Comparison of ENCODE assay signal across 8 mouse cellular contexts in the genomic region with DNA sequence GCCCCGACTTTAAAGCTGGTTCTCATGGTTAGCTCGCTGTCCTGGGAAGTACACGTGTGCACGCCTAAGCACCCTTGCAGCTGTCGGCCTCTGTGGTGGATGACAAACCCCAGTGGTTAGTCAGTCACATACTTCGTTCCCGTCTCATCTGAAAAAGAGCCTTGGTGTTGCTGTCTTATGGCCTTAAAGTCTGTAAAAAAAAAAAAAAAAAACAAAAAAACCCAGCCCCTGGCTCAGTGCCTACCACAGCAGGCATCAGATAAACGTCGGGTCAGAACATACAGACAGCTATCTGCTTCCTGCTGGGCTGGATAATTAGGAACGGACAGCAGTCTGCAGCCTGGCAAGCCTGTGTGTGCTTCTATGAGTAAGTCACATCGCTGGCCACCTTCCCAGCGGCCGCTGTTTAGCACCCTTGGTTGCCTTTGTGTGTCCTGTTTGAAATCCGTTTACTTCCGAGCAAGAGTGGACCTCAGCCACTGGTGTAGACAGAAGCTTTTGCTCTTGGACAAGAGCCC. TPM values are rescaled to one million over a fixed set of nuclear protein-coding genes. Genes with fewer than 3 reads are reported as not detected.
DNase-seq lines count a peak whose midpoint lies in the region; ATAC-seq and TF ChIP-seq lines count a peak whose summit lies in the region.

No protein-coding gene starts in this region.

- H3K36me3 ChIP-seq in intestine, postnatal 0 days (ENCODE audit: control insufficient read depth, insufficient read depth) = peaks cover 40% of the 10 kb centered on the region
- peaks cover 16% of the 10 kb centered on the region for H3K36me3 ChIP-seq in intestine, embryonic 15.5 days
- peaks cover 42% of the 10 kb centered on the region for H3K36me3 ChIP-seq in C2C12 (ENCODE audit: control insufficient read depth, insufficient read depth)
- H3K36me3 ChIP-seq in heart, embryonic 13.5 days = peaks cover 49% of the 10 kb centered on the region

- TF ChIP-seq CTCF in intestine, postnatal 0 days (IDR thresholded peaks at IDR 0.05; ENCODE audit: low read depth) = no peak
- no peak for TF ChIP-seq CTCF in C2C12 (IDR thresholded peaks at IDR 0.05; ENCODE audit: control insufficient read depth, insufficient read depth, insufficient read length)

- no peaks in the 10 kb centered on the region for H3K27me3 ChIP-seq in intestine, postnatal 0 days (replicated peaks; ENCODE audit: control insufficient read depth, insufficient read depth, low read length)
- no peaks in the 10 kb centered on the region for H3K27me3 ChIP-seq in intestine, embryonic 15.5 days (replicated peaks)
- H3K27me3 ChIP-seq in C2C12 (ENCODE audit: control insufficient read depth, insufficient read depth, insufficient read length) = no peaks in the 10 kb centered on the region
- H3K27me3 ChIP-seq in heart, embryonic 13.5 days (replicated peaks) = no peaks in the 10 kb centered on the region

- 48% methylated on average over 15 of the region's 15 CpGs for WGBS in intestine, postnatal 0 days
- WGBS in intestine, embryonic 15.5 days = 59% methylated on average over 15 of the region's 15 CpGs
- 38% methylated on average over 15 of the region's 15 CpGs for WGBS in heart, embryonic 13.5 days

- no peak overlapping the region for H3K4me2 ChIP-seq in intestine, postnatal 0 days (replicated peaks; ENCODE audit: low read depth)
- H3K4me2 ChIP-seq in intestine, embryonic 15.5 days (replicated peaks) = no peak overlapping the region
- H3K4me2 ChIP-seq in heart, embryonic 13.5 days = no peak overlapping the region

- peaks cover 18% of the 10 kb centered on the region for H3K79me2 ChIP-seq in C2C12 (ENCODE audit: control insufficient read depth, insufficient read depth)

- no peak overlapping the region for H3K4me3 ChIP-seq in intestine, postnatal 0 days (ENCODE audit: low read depth, low read length)
- no peak overlapping the region for H3K4me3 ChIP-seq in intestine, embryonic 15.5 days (replicated peaks)
- H3K4me3 ChIP-seq in C2C12 (ENCODE audit: insufficient read depth, poor library complexity, severe bottlenecking) = no peak overlapping the region
- no peak overlapping the region for H3K4me3 ChIP-seq in heart, embryonic 13.5 days

- DNase-seq in cerebellum, adult 11-12 months = peak; percentile 55
- DNase-seq in frontal cortex, postnatal 14 days (ENCODE audit: low spot score in 2 of 2) = no peak

- peak; percentile 16; the same call in 1 of the 2 replicates for ATAC-seq in intestine, postnatal 0 days
- no peak for ATAC-seq in intestine, embryonic 15.5 days
- ATAC-seq in heart, embryonic 13.5 days (ENCODE audit: extremely low read depth, insufficient number of reproducible peaks, low FRiP score, low TSS enrichment) = no peak
- peak; percentile 56 for ATAC-seq in megakaryocyte progenitor cell, adult 5-6 weeks (replicated peaks; ENCODE audit: poor library complexity)
- ATAC-seq in monocyte, adult 5-6 weeks (replicated peaks; ENCODE audit: insufficient number of reproducible peaks, low FRiP score, low TSS enrichment, poor library complexity, severe bottlenecking) = no peak

- no peaks in the 10 kb centered on the region for H3K9me3 ChIP-seq in intestine, postnatal 0 days (ENCODE audit: control insufficient read depth)
- H3K9me3 ChIP-seq in intestine, embryonic 15.5 days = no peaks in the 10 kb centered on the region
- 0 out of 2 replicates have a peak, but pooled peaks cover 2% of the 10 kb centered on the region for H3K9me3 ChIP-seq in heart, embryonic 13.5 days

- H3K9ac ChIP-seq in intestine, postnatal 0 days (ENCODE audit: low read depth, low read length) = no peak overlapping the region
- no peak overlapping the region for H3K9ac ChIP-seq in intestine, embryonic 15.5 days
- 0 out of 2 replicates have a peak overlapping the region, but pooled peaks have one; percentile 33 for H3K9ac ChIP-seq in heart, embryonic 13.5 days

- no peak overlapping the region for H3ac ChIP-seq in C2C12 (ENCODE audit: control insufficient read depth, insufficient read length, low read depth)

- no peaks in the 10 kb centered on the region for H3K4me1 ChIP-seq in intestine, postnatal 0 days (replicated peaks; ENCODE audit: control insufficient read depth, insufficient read depth, low read length)
- peaks cover 10% of the 10 kb centered on the region for H3K4me1 ChIP-seq in intestine, embryonic 15.5 days (replicated peaks)
- H3K4me1 ChIP-seq in heart, embryonic 13.5 days = peaks cover 57% of the 10 kb centered on the region

- no peaks in the 10 kb centered on the region for H3K79me3 ChIP-seq in C2C12 (ENCODE audit: low read depth)

- H3K27ac ChIP-seq in intestine, postnatal 0 days (ENCODE audit: low read depth, low read length) = no peak overlapping the region
- no peak overlapping the region for H3K27ac ChIP-seq in intestine, embryonic 15.5 days
- H3K27ac ChIP-seq in heart, embryonic 13.5 days (replicated peaks) = peak overlapping the region; percentile 64

TF ChIP-seq in C2C12, 6 proteins besides CTCF, POLR2A, EP300 and RAD21:
- TF ChIP-seq MAX (IDR thresholded peaks at IDR 0.05) = peak; percentile 94
- TF ChIP-seq MYOG (IDR thresholded peaks at IDR 0.05; ENCODE audit: control insufficient read depth, extremely low read depth, insufficient read length) = no peak
- TF ChIP-seq MYOD1 (IDR thresholded peaks at IDR 0.05; ENCODE audit: control insufficient read depth, insufficient read length, low read depth) = peak; percentile 98
- TF ChIP-seq USF1 (IDR thresholded peaks at IDR 0.05; ENCODE audit: low read depth) = peak; percentile 64
- TF ChIP-seq FOSL1 (IDR thresholded peaks at IDR 0.05; ENCODE audit: insufficient read depth, low read length, poor library complexity, severe bottlenecking) = peak; percentile 89
- no peak for TF ChIP-seq CEBPB (IDR thresholded peaks at IDR 0.05; ENCODE audit: low read depth)
TF ChIP-seq in C2C12: peak in this region for 4.

RNA-seq across cellular contexts. Expression of gene Ak2, which starts 19.9 kb away (rescaled TPM):
- 538 and 552 TPM in 2 replicates for polyA plus RNA-seq in intestine, postnatal 0 days (2015; fragmentation: Nextera tagmentation; extraction: Ambion mirVana)
- polyA plus RNA-seq in intestine, embryonic 15.5 days (2015; fragmentation: Nextera tagmentation; extraction: Ambion mirVana) = 297 and 298 TPM in 2 replicates
- polyA plus RNA-seq in C2C12 (2012; fragmentation: generic; extraction: Trizol) = 176 TPM
- 147 and 167 TPM in 2 replicates for polyA plus RNA-seq in heart, embryonic 13.5 days (2015; fragmentation: Nextera tagmentation; extraction: Ambion mirVana)
- 97.7 and 107 TPM in 2 replicates for total RNA-seq in megakaryocyte progenitor cell, adult 5-6 weeks (2015)
- total RNA-seq in megakaryocyte progenitor cell, adult 5-6 weeks (2017) = 165 and 176 TPM in 2 replicates
- 62.2 to 89.0 TPM (median 73.4 TPM) in 3 replicates for total RNA-seq in monocyte, adult 5-6 weeks (2017)

RNA-seq across cellular contexts. Expression of gene Rnf19b, which starts 46.4 kb away (rescaled TPM):
- 11.0 and 12.2 TPM in 2 replicates for polyA plus RNA-seq in intestine, postnatal 0 days (2015; fragmentation: Nextera tagmentation; extraction: Ambion mirVana)
- 6.7 and 7.0 TPM in 2 replicates for polyA plus RNA-seq in intestine, embryonic 15.5 days (2015; fragmentation: Nextera tagmentation; extraction: Ambion mirVana)
- polyA plus RNA-seq in C2C12 (2012; fragmentation: generic; extraction: Trizol) = 53.5 TPM
- polyA plus RNA-seq in heart, embryonic 13.5 days (2015; fragmentation: Nextera tagmentation; extraction: Ambion mirVana) = 5.7 and 6.2 TPM in 2 replicates
- 24.5 and 29.0 TPM in 2 replicates for total RNA-seq in megakaryocyte progenitor cell, adult 5-6 weeks (2015)
- total RNA-seq in megakaryocyte progenitor cell, adult 5-6 weeks (2017) = 44.3 and 49.5 TPM in 2 replicates
- 223 to 304 TPM (median 264 TPM) in 3 replicates for total RNA-seq in monocyte, adult 5-6 weeks (2017)

RNA-seq across cellular contexts. Expression of gene Azin2, which starts 49.4 kb away (rescaled TPM):
- polyA plus RNA-seq in intestine, postnatal 0 days (2015; fragmentation: Nextera tagmentation; extraction: Ambion mirVana) = 13.1 and 13.3 TPM in 2 replicates
- polyA plus RNA-seq in intestine, embryonic 15.5 days (2015; fragmentation: Nextera tagmentation; extraction: Ambion mirVana) = 12.9 and 13.3 TPM in 2 replicates
- polyA plus RNA-seq in C2C12 (2012; fragmentation: generic; extraction: Trizol) = 12.5 TPM
- polyA plus RNA-seq in heart, embryonic 13.5 days (2015; fragmentation: Nextera tagmentation; extraction: Ambion mirVana) = 7.4 TPM in 2 replicates
- 0.91 and 1.7 TPM in 2 replicates for total RNA-seq in megakaryocyte progenitor cell, adult 5-6 weeks (2015)
- total RNA-seq in megakaryocyte progenitor cell, adult 5-6 weeks (2017) = 2.1 and 2.2 TPM in 2 replicates
- 2.2 to 11.7 TPM (median 5.8 TPM) in 3 replicates for total RNA-seq in monocyte, adult 5-6 weeks (2017)

Comparison
In these comparisons a context has a peak if more than half of its experiments do, and no peak if none do; other contexts are left out.
1. ATAC-seq: peak in intestine, postnatal 0 days (single experiment) and megakaryocyte progenitor cell, adult 5-6 weeks (single experiment); none in intestine, embryonic 15.5 days (single experiment), heart, embryonic 13.5 days (single experiment) and monocyte, adult 5-6 weeks (single experiment).